Mouse (Mus musculus) heart, postnatal 14 days (tissue): ENCODE measurements at regions not wholly inside any gene's neighbourhood (a gene's known extent, or its start where the extent isn't known, plus 50 kb on each side); places are given as distances from the start of the nearest gene placed in this dataset.
"Not testable (repeated sequence)": the region's sequence is repeated elsewhere in the genome, so short reads cannot be mapped to it uniquely, and the experiment has no call there.

Experiments used
- DNase-seq, 2 experiments: peaks; one replicate each; pipeline ENCODE4 v3.0.0; 2021 to 2022
- intact Hi-C: fragments of 180-260 bp; cut with DNase I; formaldehyde crosslinking; loops from one replicate; pipeline ENCODE4 v1.15.1; 2025

- DNase-seq = no peak
These were observed 109.2 kb downstream of the Arrdc3 start for GRCm38 (mm10) chr13:80992342-80992741.

GRCm38 (mm10) chr13:81008864-81009766, 125.9 kb downstream of the Arrdc3 start:
- intact Hi-C loops = no loop called here
- DNase-seq = no peak

More at GRCm38 (mm10) chr13:80992342-80992741, 109.2 kb downstream of the Arrdc3 start:
- intact Hi-C loops = no loop called here

GRCm38 (mm10) chr13:81013953-81014352, 130.8 kb downstream of the Arrdc3 start:
- DNase-seq = no peak
- intact Hi-C loops = no loop called here

- DNase-seq = no peak
- intact Hi-C loops = no loop called here
These were observed 137.0 kb downstream of the Arrdc3 start for GRCm38 (mm10) chr13:81020106-81020747.

- intact Hi-C loops = no loop called here
- no peak for DNase-seq
These were observed 137.6 kb downstream of the Arrdc3 start for GRCm38 (mm10) chr13:81020811-81021210.

- intact Hi-C loops = no loop called here
- no peak for DNase-seq
These were observed 139.2 kb downstream of the Arrdc3 start for GRCm38 (mm10) chr13:81022410-81022809.

- intact Hi-C loops, DNase-seq: not testable (repeated sequence)
These were observed 142.1 kb downstream of the Arrdc3 start for GRCm38 (mm10) chr13:81025241-81025760.

- intact Hi-C loops = no loop called here
- DNase-seq = no peak
These were observed 154.1 kb downstream of the Arrdc3 start for GRCm38 (mm10) chr13:81037316-81037715.

GRCm38 (mm10) chr13:81038736-81039135, 155.6 kb downstream of the Arrdc3 start:
- DNase-seq = peak; percentile 7 to 10
- intact Hi-C loops = no loop called here

GRCm38 (mm10) chr13:81040494-81040893, 157.3 kb downstream of the Arrdc3 start:
- no peak for DNase-seq
- intact Hi-C loops = no loop called here

- intact Hi-C loops = no loop called here
- DNase-seq = no peak
These were observed 158.5 kb downstream of the Arrdc3 start for GRCm38 (mm10) chr13:81041646-81042045.
